In genomic region chr9:22475424-22475868, GRCm38 (mm10) we compare ENCODE assay signal across 8 mouse cellular contexts. TPM values are rescaled to one million over a fixed set of nuclear protein-coding genes. Genes with fewer than 3 reads are reported as not detected.
DNase-seq lines count a peak whose midpoint lies in the region; ATAC-seq lines count a peak whose summit lies in the region.

Gene Bbs9 (plus strand): TSS chr9:22475715.

- DNase-seq in NIH3T3 (ENCODE audit: low read depth): peak; percentile 85
- DNase-seq in cerebellum, postnatal 10 days: peak; percentile 93 to 96
- peak; percentile 92 to 94 for DNase-seq in frontal cortex, postnatal 10 days (ENCODE audit: low spot score in 2 of 2)
- DNase-seq in layer of hippocampus, postnatal 14 days (ENCODE audit: low spot score in 2 of 2): peak; percentile 93 to 96
- DNase-seq in lung, postnatal 14 days: peak; percentile 91
- DNase-seq in retina, adult 2 months (ENCODE audit: low read depth, low spot score): peak; percentile 81
- peak; percentile 94 to 97 for DNase-seq in thymus, postnatal 36 days

- no peaks in the 10 kb centered on the region for H3K9me3 ChIP-seq in hindbrain, embryonic 12.5 days (replicated peaks)

- H3K27me3 ChIP-seq in hindbrain, embryonic 12.5 days: no peaks in the 10 kb centered on the region

- H3K4me1 ChIP-seq in hindbrain, embryonic 12.5 days: peaks cover 10% of the 10 kb centered on the region

- H3K4me3 ChIP-seq in hindbrain, embryonic 12.5 days: peak within 1 kb of the TSS; percentile 61

- peak within 1 kb of the TSS; percentile 70 for H3K9ac ChIP-seq in hindbrain, embryonic 12.5 days

- H3K27ac ChIP-seq in hindbrain, embryonic 12.5 days: peak within 1 kb of the TSS; percentile 55

- H3K36me3 ChIP-seq in hindbrain, embryonic 12.5 days: no peaks in the 10 kb centered on the region

- peak within 1 kb of the TSS; percentile 89 for H3K4me2 ChIP-seq in hindbrain, embryonic 12.5 days (replicated peaks)

- ATAC-seq in hindbrain, embryonic 12.5 days (ENCODE audit: low FRiP score): peak; percentile 100

- WGBS in hindbrain, embryonic 12.5 days: under 1% methylated on average over 25 of the region's 25 CpGs

RNA-seq across cellular contexts. Expression of gene Bbs9, which starts in this region (rescaled TPM):
- 19.5 and 21.5 TPM in 2 replicates for polyA plus RNA-seq in hindbrain, embryonic 12.5 days (2016; fragmentation: Nextera tagmentation; extraction: Ambion mirVana)
- 10 to 100 TPM; 21.3 to 23.0 TPM for total RNA-seq in layer of hippocampus, postnatal 14 days (2021)

Comparison
In these comparisons a context has a peak if more than half of its experiments do, and no peak if none do; other contexts are left out.
1. Peak in every context shown above with its lines: DNase-seq, ATAC-seq, H3K4me3 ChIP-seq and H3K27ac ChIP-seq.